Mouse (Mus musculus): ENCODE data around the gene Psmc3. TPM values are rescaled to one million over a fixed set of nuclear protein-coding genes. Genes with fewer than 3 reads are reported as not detected.

Psmc3 gene
- polyA plus RNA-seq, 1 experiment from 2014 or later: 298 TPM

DNA sequence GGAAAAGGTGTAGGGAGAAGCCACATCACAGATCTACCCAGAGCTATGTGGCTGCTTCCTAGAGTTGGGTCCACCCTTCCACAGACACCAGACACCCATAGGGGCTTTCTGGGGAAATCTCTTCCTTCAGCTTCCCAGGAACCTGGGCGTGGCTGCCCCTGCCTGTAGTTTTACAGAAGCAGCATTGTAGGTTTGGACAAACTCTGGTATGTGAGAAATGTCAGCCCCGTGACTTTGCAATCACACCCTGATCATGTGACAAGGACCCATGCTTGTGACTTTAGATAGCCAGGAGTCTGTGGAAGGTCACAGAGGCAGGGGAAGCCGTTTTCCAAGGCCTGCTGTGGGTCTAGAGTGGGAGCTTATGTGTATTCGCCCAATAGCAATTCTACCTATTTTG, 58.7 kb downstream of the Psmc3 start:
- H3K36me3 ChIP-seq (ENCODE audit: control insufficient read depth, insufficient read depth, low read length): no peaks in the 10 kb centered on the region
- no peak overlapping the region for H3K4me3 ChIP-seq (ENCODE audit: low read length)
- WGBS: 32% methylated on average over 4 of the region's 4 CpGs
- peak overlapping the region; percentile 33; the same call in 1 of the 2 replicates for H3K27ac ChIP-seq (ENCODE audit: low read length)
- ATAC-seq (ENCODE audit: low read depth): no peak
- peaks cover 4% of the 10 kb centered on the region; the same call in 1 of the 2 replicates for H3K4me1 ChIP-seq (replicated peaks; ENCODE audit: control insufficient read depth, insufficient read depth, low read length)
- no peak overlapping the region for H3K4me2 ChIP-seq (ENCODE audit: low read depth, low read length)
- no peaks in the 10 kb centered on the region; the same call in 1 of the 2 replicates for H3K27me3 ChIP-seq (ENCODE audit: control insufficient read depth, insufficient read depth, low read depth, low read length)
- no peaks in the 10 kb centered on the region for H3K9me3 ChIP-seq (ENCODE audit: control insufficient read depth, low read length)
- H3K9ac ChIP-seq (ENCODE audit: low read length): no peak overlapping the region

DNA sequence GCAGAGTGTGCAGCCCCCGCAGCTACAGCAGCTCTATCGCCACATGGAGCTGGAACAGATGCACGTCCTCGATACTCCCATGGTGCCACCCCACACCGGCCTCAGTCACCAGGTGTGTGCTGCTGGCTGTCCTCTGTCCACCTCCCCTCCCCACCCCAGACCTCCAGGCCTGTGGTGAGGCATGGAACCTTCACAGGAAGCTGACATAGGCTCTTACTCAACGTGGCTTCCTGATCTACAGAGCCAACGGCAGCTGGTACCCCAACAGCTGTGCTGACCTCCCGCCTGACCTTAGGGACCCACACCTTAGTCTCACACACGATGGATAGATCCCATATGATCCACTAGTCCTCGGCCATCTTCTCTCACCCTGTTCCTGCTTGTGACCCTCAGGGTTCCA, 59.5 kb downstream of the Psmc3 start:
- H3K4me1 ChIP-seq (replicated peaks; ENCODE audit: control insufficient read depth, insufficient read depth, low read length): peaks cover 4% of the 10 kb centered on the region; the same call in 1 of the 2 replicates
- no peak overlapping the region for H3K27ac ChIP-seq (ENCODE audit: low read length)
- ATAC-seq (ENCODE audit: low read depth): no peak
- WGBS: 62% methylated on average over 10 of the region's 10 CpGs
- no peaks in the 10 kb centered on the region for H3K9me3 ChIP-seq (ENCODE audit: control insufficient read depth, low read length)
- H3K27me3 ChIP-seq (ENCODE audit: control insufficient read depth, insufficient read depth, low read depth, low read length): no peaks in the 10 kb centered on the region; the same call in 1 of the 2 replicates
- no peaks in the 10 kb centered on the region for H3K36me3 ChIP-seq (ENCODE audit: control insufficient read depth, insufficient read depth, low read length)
- H3K4me2 ChIP-seq (ENCODE audit: low read depth, low read length): no peak overlapping the region
- no peak overlapping the region for H3K4me3 ChIP-seq (ENCODE audit: low read length)
- H3K9ac ChIP-seq (ENCODE audit: low read length): no peak overlapping the region

DNA sequence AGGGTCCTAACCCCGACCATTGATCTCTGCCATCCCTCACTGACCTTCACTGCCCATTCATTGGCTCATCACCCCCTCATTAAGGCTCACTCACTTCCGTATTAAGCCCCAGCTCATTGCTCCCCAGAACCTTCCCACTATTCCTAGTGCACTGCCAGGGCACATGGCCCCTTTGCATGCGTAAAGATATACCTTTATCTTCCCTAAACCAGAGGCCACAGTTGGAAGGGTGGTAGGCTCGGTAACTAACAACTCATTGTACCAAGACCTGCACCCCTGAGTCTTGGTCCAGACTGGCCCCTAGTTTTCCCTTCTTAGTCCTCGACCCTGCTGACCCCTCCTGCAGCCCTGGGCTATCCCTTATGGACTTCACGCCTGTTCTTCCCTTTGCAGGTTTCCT, 60.0 kb downstream of the Psmc3 start:
- 73% methylated on average over 6 of the region's 6 CpGs for WGBS
- Histone ChIP-seq H3K36me3 (ENCODE audit: control insufficient read depth, insufficient read depth, low read length) (no peaks in the 10 kb centered on the region), H3K4me1 (replicated peaks; ENCODE audit: control insufficient read depth, insufficient read depth, low read length) (peaks cover 4% of the 10 kb centered on the region; the same call in 1 of the 2 replicates), H3K4me3 (ENCODE audit: low read length) (no peak overlapping the region), H3K9ac (ENCODE audit: low read length) (no peak overlapping the region), H3K27ac (ENCODE audit: low read length) (no peak overlapping the region), H3K4me2 (ENCODE audit: low read depth, low read length) (no peak overlapping the region), H3K9me3 (ENCODE audit: control insufficient read depth, low read length) (no peaks in the 10 kb centered on the region), H3K27me3 (ENCODE audit: control insufficient read depth, insufficient read depth, low read depth, low read length) (no peaks in the 10 kb centered on the region; the same call in 1 of the 2 replicates)
- no peak for ATAC-seq (ENCODE audit: low read depth)

DNA sequence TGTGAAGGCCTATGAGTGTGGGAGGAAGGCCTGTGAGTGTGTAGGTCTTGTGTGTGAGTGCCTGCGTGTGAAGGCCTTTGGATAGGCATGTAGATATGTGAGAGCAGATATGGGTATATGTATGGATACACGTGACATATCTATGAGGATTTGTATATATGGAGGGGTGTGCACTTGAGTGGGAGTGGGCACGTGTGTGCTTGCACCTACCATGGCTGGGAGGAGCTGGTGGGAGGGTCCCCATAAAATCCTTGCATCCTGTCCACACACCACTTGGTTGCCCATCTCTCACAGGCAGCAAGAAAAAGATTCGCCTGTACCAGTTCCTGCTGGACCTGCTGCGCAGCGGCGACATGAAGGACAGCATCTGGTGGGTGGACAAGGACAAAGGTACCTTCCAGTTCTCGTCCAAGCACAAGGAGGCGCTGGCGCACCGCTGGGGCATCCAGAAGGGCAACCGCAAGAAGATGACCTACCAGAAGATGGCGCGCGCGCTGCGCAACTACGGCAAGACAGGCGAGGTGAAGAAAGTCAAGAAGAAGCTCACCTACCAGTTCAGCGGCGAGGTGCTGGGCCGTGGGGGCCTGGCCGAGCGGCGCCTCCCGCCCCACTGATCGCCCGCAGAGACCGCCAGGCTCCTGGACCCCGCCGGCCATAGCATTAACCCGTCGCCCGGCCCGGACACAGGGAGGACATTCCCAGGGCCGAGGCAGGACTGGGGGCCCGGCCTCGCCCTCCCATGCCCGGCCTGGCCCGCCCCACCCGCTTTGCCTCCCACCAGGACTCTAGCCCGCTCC, 61.2 kb downstream of the Psmc3 start:
- peak overlapping the region; percentile 97 for H3K4me2 ChIP-seq (ENCODE audit: low read depth, low read length)
- WGBS: 6% methylated on average over 42 of the region's 42 CpGs
- H3K4me1 ChIP-seq (replicated peaks; ENCODE audit: control insufficient read depth, insufficient read depth, low read length): peaks cover 4% of the 10 kb centered on the region; the same call in 1 of the 2 replicates
- ATAC-seq (ENCODE audit: low read depth): peak; percentile 78
- peak overlapping the region; percentile 57 for H3K4me3 ChIP-seq (ENCODE audit: low read length)
- H3K27me3 ChIP-seq (ENCODE audit: control insufficient read depth, insufficient read depth, low read depth, low read length): no peaks in the 10 kb centered on the region; the same call in 1 of the 2 replicates
- no peaks in the 10 kb centered on the region for H3K9me3 ChIP-seq (ENCODE audit: control insufficient read depth, low read length)
- no peak overlapping the region for H3K27ac ChIP-seq (ENCODE audit: low read length)
- H3K9ac ChIP-seq (ENCODE audit: low read length): peak overlapping the region; percentile 85
- H3K36me3 ChIP-seq (ENCODE audit: control insufficient read depth, insufficient read depth, low read length): no peaks in the 10 kb centered on the region

DNA sequence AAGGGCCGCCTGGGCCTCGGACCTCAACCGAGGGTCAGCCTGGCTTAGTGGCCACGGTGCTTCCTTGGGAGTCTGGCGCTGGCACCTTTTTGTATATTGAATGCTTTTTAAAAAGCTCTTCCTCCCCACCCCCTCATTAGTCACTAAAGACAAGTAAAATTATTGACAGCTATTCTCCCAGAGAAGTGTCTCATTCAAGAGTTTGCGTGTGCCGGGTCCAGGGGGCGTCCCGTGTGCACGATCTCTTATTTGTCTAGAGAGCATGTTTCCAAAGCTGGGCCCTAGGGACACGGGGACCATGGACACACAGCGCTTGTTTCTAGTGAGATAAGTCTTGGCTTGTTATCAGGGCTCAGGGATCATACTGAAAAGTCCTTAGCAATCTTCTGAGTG, 61.8 kb downstream of the Psmc3 start:
- Histone ChIP-seq H3K27me3 (ENCODE audit: control insufficient read depth, insufficient read depth, low read depth, low read length) (no peaks in the 10 kb centered on the region; the same call in 1 of the 2 replicates), H3K4me2 (ENCODE audit: low read depth, low read length) (peak overlapping the region; percentile 97), H3K9ac (ENCODE audit: low read length) (peak overlapping the region; percentile 85), H3K36me3 (ENCODE audit: control insufficient read depth, insufficient read depth, low read length) (no peaks in the 10 kb centered on the region), H3K9me3 (ENCODE audit: control insufficient read depth, low read length) (no peaks in the 10 kb centered on the region), H3K27ac (ENCODE audit: low read length) (no peak overlapping the region), H3K4me3 (ENCODE audit: low read length) (peak overlapping the region; percentile 57), H3K4me1 (replicated peaks; ENCODE audit: control insufficient read depth, insufficient read depth, low read length) (peaks cover 4% of the 10 kb centered on the region; the same call in 1 of the 2 replicates)
- peak; percentile 11; the same call in 1 of the 2 replicates for ATAC-seq (ENCODE audit: low read depth)
- 17% methylated on average over 12 of the region's 12 CpGs for WGBS

Other genes starting within 250 kb of the Psmc3 start
- gene Mtch2, start 206.9 kb upstream of the Psmc3 start, polyA plus RNA-seq (2015; fragmentation: Nextera tagmentation; extraction: Ambion mirVana): 198 and 199 TPM in 2 replicates
- 2.9 and 3.0 TPM in 2 replicates for gene C1qtnf4, start 168.1 kb upstream of the Psmc3 start, polyA plus RNA-seq (2015; fragmentation: Nextera tagmentation; extraction: Ambion mirVana)
- gene Kbtbd4, start 149.3 kb upstream of the Psmc3 start, polyA plus RNA-seq (2015; fragmentation: Nextera tagmentation; extraction: Ambion mirVana): 36.5 and 37.0 TPM in 2 replicates
- gene Ndufs3, start 149.2 kb upstream of the Psmc3 start, polyA plus RNA-seq (2015; fragmentation: Nextera tagmentation; extraction: Ambion mirVana): 201 and 203 TPM in 2 replicates
- 71.6 and 75.9 TPM in 2 replicates for gene Celf1, start 113.6 kb upstream of the Psmc3 start, polyA plus RNA-seq (2015; fragmentation: Nextera tagmentation; extraction: Ambion mirVana)
- gene Rapsn, start 18.4 kb upstream of the Psmc3 start, polyA plus RNA-seq (2015; fragmentation: Nextera tagmentation; extraction: Ambion mirVana): 2.0 and 2.3 TPM in 2 replicates
- 39.2 and 44.4 TPM in 2 replicates for gene Slc39a13, start 16.4 kb downstream of the Psmc3 start, polyA plus RNA-seq (2015; fragmentation: Nextera tagmentation; extraction: Ambion mirVana)
- 6.4 and 8.8 TPM in 2 replicates for gene Spi1, start 28.4 kb downstream of the Psmc3 start, polyA plus RNA-seq (2015; fragmentation: Nextera tagmentation; extraction: Ambion mirVana)
- gene Mybpc3, start 64.1 kb downstream of the Psmc3 start, polyA plus RNA-seq (2015; fragmentation: Nextera tagmentation; extraction: Ambion mirVana): 13.0 and 18.0 TPM in 2 replicates
- 10.4 and 12.7 TPM in 2 replicates for gene Madd, start 129.8 kb downstream of the Psmc3 start, polyA plus RNA-seq (2015; fragmentation: Nextera tagmentation; extraction: Ambion mirVana)
- 27.0 and 30.8 TPM in 2 replicates for gene Nr1h3, start 148.8 kb downstream of the Psmc3 start, polyA plus RNA-seq (2015; fragmentation: Nextera tagmentation; extraction: Ambion mirVana)
- 32.6 and 33.3 TPM in 2 replicates for gene Acp2, start 148.9 kb downstream of the Psmc3 start, polyA plus RNA-seq (2015; fragmentation: Nextera tagmentation; extraction: Ambion mirVana)
- 22.0 and 22.1 TPM in 2 replicates for gene Ddb2, start 183.0 kb downstream of the Psmc3 start, polyA plus RNA-seq (2015; fragmentation: Nextera tagmentation; extraction: Ambion mirVana)
- 52.8 and 57.4 TPM in 2 replicates for gene Pacsin3, start 201.9 kb downstream of the Psmc3 start, polyA plus RNA-seq (2015; fragmentation: Nextera tagmentation; extraction: Ambion mirVana)
- gene Arfgap2, start 211.0 kb downstream of the Psmc3 start, polyA plus RNA-seq (2015; fragmentation: Nextera tagmentation; extraction: Ambion mirVana): 86.0 and 89.8 TPM in 2 replicates

Data from lung, embryonic 16.5 days (tissue).